Mouse (Mus musculus) E14TG2a.4 (cell line): ENCODE results near the gene Dzip1.

Experiments
- H3K27me3 ChIP-seq: 2 replicates; pipeline ENCODE4 v1.6.1; 2014; ENCODE audit warnings: low read length, control low read depth; ENCODE audit not compliant: insufficient read depth
- H3K36me3 ChIP-seq: 2 replicates; pipeline ENCODE4 v1.6.1; 2014; ENCODE audit warnings: low read length, control low read depth; ENCODE audit not compliant: insufficient read depth
- H3K4me1 ChIP-seq: replicated peaks from 2 replicates; pipeline ENCODE4 v1.6.1; 2014; ENCODE audit warnings: low read depth, low read length, control low read depth
- H3K4me3 ChIP-seq: replicated peaks from 2 replicates; pipeline ENCODE4 v1.5.1; 2014; ENCODE audit warnings: mild to moderate bottlenecking, low read length
- H3K9me3 ChIP-seq: 2 replicates; pipeline ENCODE4 v1.6.1; 2014; ENCODE audit warnings: low read length, control low read depth
- CTCF ChIP-seq: conservative IDR thresholded peaks from 2 replicates; pipeline ENCODE4 v1.5.1; 2014; ENCODE audit warnings: low read length
- NANOG ChIP-seq: IDR thresholded peaks from 2 replicates; pipeline ENCODE4 v1.6.1; 2014; ENCODE audit warnings: borderline replicate concordance, low read length, mixed read lengths
- POU5F1 ChIP-seq: IDR thresholded peaks from 2 replicates; pipeline ENCODE4 v1.6.1; 2014; ENCODE audit warnings: low read length, borderline replicate concordance

Dzip1 gene

DNA sequence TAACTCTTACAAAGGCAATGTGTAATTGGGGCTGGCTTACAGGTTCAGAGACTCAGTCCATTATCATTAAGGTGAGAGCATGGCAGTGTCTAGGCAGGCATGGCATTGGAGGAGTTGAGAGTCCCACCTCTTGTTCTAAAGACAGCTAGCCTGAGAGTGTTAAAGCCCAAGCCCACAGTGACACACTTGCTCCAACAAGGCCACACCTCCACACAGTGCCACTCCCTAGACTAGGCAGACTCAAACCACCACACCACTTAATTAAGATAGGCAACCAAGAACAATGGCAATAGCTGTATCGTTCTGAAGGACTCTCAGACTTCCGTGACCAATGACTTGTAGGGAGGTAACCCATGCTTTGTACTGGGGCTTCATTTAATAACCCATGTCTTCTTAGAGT lies 5.5 kb upstream of the Dzip1 start:
- TF ChIP-seq POU5F1 (no peak), NANOG (no peak), CTCF (no peak)
- Histone ChIP-seq H3K4me1 (peaks cover 15% of the 10 kb centered on the region), H3K36me3 (no peaks in the 10 kb centered on the region), H3K4me3 (no peak overlapping the region), H3K9me3 (no peaks in the 10 kb centered on the region), H3K27me3 (peaks cover 7% of the 10 kb centered on the region)

DNA sequence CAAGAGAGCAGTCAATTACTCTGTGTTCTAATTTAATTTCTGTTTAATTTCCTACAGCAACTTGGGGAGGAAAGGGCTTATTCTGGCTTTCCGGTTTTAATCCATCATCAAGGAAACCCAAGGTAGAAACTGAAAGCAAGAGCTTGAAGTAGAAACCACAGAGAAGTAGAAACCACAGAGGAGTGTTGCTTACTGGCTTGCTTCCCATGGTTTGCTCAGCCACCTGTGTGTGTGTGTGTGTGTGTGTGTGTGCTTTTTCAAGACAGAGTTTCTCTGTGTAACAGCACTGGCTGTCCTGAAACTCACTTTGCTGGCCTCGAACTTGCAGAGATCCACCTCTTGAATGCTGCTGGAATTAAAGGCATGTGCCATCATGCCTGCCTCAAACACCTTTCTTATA lies 4.5 kb upstream of the Dzip1 start:
- Histone ChIP-seq H3K27me3 (peaks cover 5% of the 10 kb centered on the region), H3K9me3 (no peaks in the 10 kb centered on the region), H3K4me3 (no peak overlapping the region), H3K36me3 (no peaks in the 10 kb centered on the region), H3K4me1 (peaks cover 17% of the 10 kb centered on the region)
- TF ChIP-seq CTCF (no peak), NANOG (no peak), POU5F1 (no peak)

DNA sequence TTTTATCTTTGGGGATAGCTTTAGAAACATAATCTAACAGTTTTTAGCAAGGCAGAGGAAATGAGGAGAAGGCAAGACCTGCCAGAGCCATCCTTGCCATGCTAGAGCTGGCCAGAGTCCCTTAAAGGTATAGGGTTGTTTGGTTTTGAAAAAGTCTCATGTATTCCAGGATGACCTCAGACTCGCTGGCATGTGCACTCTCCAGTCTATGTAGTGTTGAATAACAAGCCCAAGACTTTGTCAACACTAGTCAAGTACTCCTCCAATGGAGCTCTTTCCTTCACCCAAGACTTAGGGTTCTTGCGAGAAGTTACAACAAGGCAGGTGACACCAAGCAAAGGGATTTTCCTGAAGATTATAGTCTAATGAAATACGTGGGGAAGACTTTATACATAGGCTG lies 3.3 kb upstream of the Dzip1 start:
- no peak for TF ChIP-seq CTCF
- TF ChIP-seq POU5F1: no peak
- TF ChIP-seq NANOG: no peak
- peaks cover 10% of the 10 kb centered on the region for H3K27me3 ChIP-seq
- H3K4me1 ChIP-seq: peaks cover 26% of the 10 kb centered on the region
- no peaks in the 10 kb centered on the region for H3K36me3 ChIP-seq
- no peak overlapping the region for H3K4me3 ChIP-seq
- no peaks in the 10 kb centered on the region for H3K9me3 ChIP-seq

DNA sequence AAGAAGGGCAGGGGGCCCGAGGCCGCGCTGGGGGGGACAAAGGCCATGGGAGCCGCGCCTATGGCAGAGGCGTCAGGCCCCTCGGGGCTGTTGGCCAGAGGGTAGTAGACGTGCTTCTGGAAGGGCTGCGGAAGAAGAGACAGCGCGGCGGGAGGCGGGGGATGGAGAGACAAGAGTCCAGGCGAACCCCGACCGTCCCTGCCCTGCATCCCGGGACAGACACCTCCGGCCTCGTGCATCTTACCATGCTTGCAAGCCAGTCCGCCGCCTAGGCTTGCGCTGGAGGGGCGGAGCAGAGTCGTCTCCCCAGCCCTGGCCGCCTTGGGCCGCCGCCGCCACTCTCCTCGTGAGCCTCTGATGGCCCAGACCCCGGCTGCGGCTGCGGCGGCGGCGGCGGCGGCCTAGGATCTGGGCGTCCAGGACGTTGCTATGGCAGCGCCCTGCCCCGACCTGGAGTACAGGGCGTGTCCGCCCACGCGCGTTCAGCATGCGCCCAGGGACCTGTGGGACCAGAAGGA lies 2.5 kb downstream of the Dzip1 start:
- Histone ChIP-seq H3K27me3 (peaks cover 32% of the 10 kb centered on the region), H3K9me3 (no peaks in the 10 kb centered on the region), H3K36me3 (peaks cover 28% of the 10 kb centered on the region), H3K4me1 (peaks cover 41% of the 10 kb centered on the region), H3K4me3 (peak overlapping the region; percentile 72)
- no peak for TF ChIP-seq POU5F1
- TF ChIP-seq CTCF: no peak
- TF ChIP-seq NANOG: no peak

DNA sequence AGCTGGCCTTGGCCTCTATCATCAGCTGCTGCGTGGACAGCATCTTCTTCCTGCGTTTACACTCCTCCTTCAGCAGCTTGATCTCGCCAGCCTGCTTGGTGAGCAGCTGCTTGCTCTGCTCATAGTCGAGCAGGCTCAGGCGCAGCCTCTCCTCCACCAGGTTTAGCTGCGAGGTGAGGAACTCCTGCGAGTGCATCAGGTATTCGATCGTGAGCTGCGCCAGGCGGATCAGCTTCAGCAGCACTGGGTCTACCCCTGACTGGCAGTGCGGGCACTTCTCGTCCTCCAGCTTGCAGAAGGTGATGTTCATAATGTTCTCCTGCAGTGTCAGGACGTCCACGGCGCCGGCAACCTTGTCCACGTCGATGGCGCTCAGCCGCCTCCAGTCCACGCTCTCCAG lies 3.0 kb downstream of the Dzip1 start:
- no peak for TF ChIP-seq NANOG
- no peak for TF ChIP-seq POU5F1
- TF ChIP-seq CTCF: no peak
- no peaks in the 10 kb centered on the region for H3K9me3 ChIP-seq
- H3K27me3 ChIP-seq: peaks cover 32% of the 10 kb centered on the region
- H3K36me3 ChIP-seq: peaks cover 28% of the 10 kb centered on the region
- H3K4me1 ChIP-seq: peaks cover 41% of the 10 kb centered on the region
- peak overlapping the region; percentile 72 for H3K4me3 ChIP-seq

DNA sequence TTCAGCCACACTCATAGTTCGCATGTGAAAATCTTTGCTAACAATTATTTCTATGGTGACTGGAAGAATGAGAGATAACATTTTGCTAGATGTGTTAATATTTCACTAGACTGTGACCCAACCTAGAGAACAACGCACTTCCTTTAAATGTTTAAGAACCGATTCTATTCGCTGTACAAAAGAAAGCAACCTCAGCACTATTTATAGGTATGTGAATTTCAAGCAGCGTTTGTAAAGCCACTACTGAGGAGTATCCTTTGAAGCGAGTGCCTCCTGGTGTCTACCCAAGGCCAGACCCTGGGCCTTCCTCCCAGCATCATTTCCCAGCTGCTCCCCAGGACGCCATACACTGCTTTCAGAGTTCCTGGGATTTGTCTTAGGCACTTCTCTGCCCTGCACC lies 4.6 kb downstream of the Dzip1 start:
- TF ChIP-seq NANOG (no peak), CTCF (no peak), POU5F1 (no peak)
- H3K4me3 ChIP-seq: no peak overlapping the region
- peaks cover 32% of the 10 kb centered on the region for H3K27me3 ChIP-seq
- peaks cover 28% of the 10 kb centered on the region for H3K4me1 ChIP-seq
- no peaks in the 10 kb centered on the region for H3K9me3 ChIP-seq
- peaks cover 31% of the 10 kb centered on the region for H3K36me3 ChIP-seq

DNA sequence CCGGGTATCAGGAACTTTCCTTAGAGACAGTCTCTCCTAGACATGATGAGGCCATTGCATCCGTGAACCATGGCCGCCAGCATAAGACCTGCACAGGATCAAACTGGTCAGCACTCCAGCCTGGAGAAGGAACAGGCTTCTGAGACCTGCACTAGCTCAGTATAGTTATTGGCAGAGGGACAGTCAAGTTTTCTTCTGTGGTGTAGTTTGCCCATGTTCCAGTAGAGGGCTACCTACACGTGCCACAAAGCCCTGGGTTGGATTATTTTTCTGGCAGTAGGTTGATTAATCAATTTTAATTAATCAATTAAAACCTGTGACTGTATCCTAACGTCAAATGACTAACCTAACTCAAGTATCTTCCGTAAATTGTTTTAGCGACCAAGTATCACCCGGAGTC lies 6.2 kb downstream of the Dzip1 start:
- H3K9me3 ChIP-seq: no peaks in the 10 kb centered on the region
- H3K36me3 ChIP-seq: peaks cover 40% of the 10 kb centered on the region
- peaks cover 29% of the 10 kb centered on the region for H3K27me3 ChIP-seq
- peaks cover 19% of the 10 kb centered on the region for H3K4me1 ChIP-seq
- no peak overlapping the region for H3K4me3 ChIP-seq
- TF ChIP-seq POU5F1 (no peak), NANOG (no peak), CTCF (peak; percentile 33)

DNA sequence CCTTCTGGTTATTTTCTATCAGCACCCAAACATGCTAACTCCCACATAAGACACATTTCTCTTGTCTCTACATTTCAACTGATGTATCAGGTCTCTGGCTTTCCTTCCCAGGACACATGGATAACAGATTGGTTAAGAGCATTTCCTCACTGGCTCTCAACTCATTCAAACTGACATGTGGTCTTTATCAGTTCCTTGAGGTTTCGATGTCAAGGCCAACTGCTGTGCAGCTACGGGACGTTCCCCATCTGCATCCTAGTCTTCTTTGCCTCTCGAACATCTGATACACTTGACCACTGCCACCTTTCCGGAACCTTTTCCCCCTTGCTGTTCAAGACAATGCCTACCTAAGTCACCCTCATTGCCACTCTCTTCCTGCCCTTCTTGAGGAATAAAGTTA lies 11.6 kb downstream of the Dzip1 start:
- TF ChIP-seq NANOG: no peak
- no peak for TF ChIP-seq CTCF
- TF ChIP-seq POU5F1: no peak
- no peaks in the 10 kb centered on the region for H3K27me3 ChIP-seq
- H3K9me3 ChIP-seq: no peaks in the 10 kb centered on the region
- peaks cover 5% of the 10 kb centered on the region; the same call in 1 of the 2 replicates for H3K4me1 ChIP-seq
- H3K36me3 ChIP-seq: peaks cover 47% of the 10 kb centered on the region
- no peak overlapping the region for H3K4me3 ChIP-seq

DNA sequence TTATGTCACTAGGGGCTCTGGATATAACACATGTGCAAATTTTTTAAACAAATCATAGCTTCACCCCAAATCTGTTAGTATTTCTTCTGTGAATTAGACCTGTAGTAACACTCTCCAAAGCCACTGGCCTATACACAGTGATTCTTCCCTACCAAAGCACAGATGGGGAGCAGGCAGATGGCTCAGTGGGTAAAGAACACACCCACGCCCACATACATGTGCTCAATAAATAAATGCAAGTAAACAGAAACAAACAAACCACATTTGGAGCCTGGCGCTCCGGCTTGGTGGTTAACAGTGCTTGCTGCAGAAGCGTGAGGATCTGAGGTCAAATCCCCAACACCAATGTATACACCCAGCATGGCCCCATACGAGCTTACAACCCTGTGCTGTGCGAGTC lies 13.7 kb downstream of the Dzip1 start:
- TF ChIP-seq POU5F1: no peak
- Histone ChIP-seq H3K4me1 (peaks cover 5% of the 10 kb centered on the region; the same call in 1 of the 2 replicates), H3K9me3 (no peaks in the 10 kb centered on the region), H3K4me3 (no peak overlapping the region), H3K27me3 (no peaks in the 10 kb centered on the region), H3K36me3 (peaks cover 63% of the 10 kb centered on the region)
